Mouse (Mus musculus): Measurements from ENCODE around the gene Trpd52l3.

GRCm38 (mm10) chr19:30045857-30046256, 42.3 kb downstream of the Trpd52l3 start:
- TF ChIP-seq GATA1 (IDR thresholded peaks at IDR 0.05; ENCODE audit: borderline replicate concordance, low read length) (no peak), FLI1 (IDR thresholded peaks at IDR 0.05; ENCODE audit: low read length) (no peak)

Data from megakaryocyte, embryonic 14.5 days (primary cell).